Mouse (Mus musculus) lung, adult 2 months (tissue): Measurements from ENCODE around the gene Stc2.

Experiments used
- CTCF ChIP-seq: fragments of 200-500 bp; IDR thresholded peaks from 2 replicates; pipeline ENCODE4 v1.5.1; 2011; ENCODE audit warnings: mild to moderate bottlenecking, low read length, control low read depth; ENCODE audit not compliant: insufficient read depth
- POLR2A ChIP-seq: fragments of 200-500 bp; IDR thresholded peaks from 2 replicates; pipeline ENCODE4 v1.6.1; 2011; ENCODE audit warnings: low read depth, mild to moderate bottlenecking, control low read depth, low read length, borderline replicate concordance; ENCODE audit errors: extremely low read depth

GRCm38 (mm10) chr11:31365280-31365679 is 4.6 kb downstream of the Stc2 start:
- TF ChIP-seq POLR2A (no peak), CTCF (no peak)
